Mouse (Mus musculus) brown adipose tissue, adult 24 weeks (tissue): Measurements from ENCODE around the gene Sh3d21. TPM values are rescaled to one million over a fixed set of nuclear protein-coding genes. Genes with fewer than 3 reads are reported as not detected.

Experiments used
- H3K27ac ChIP-seq: fragments of 200-500 bp; replicated peaks from 2 replicates; pipeline ENCODE4 v1.5.1; 2012; ENCODE audit warnings: low read depth, mild to moderate bottlenecking, low read length
- H3K4me1 ChIP-seq: fragments of 200-500 bp; 2 replicates; pipeline ENCODE4 v1.6.1; 2012; ENCODE audit warnings: low read length, mixed read lengths; ENCODE audit not compliant: control insufficient read depth, insufficient read depth, insufficient read length
- H3K4me3 ChIP-seq: fragments of 200-500 bp; 2 replicates; pipeline ENCODE4 v1.5.1; 2012; ENCODE audit warnings: low read depth, mild to moderate bottlenecking, low read length, moderate library complexity; ENCODE audit not compliant: insufficient read depth
- polyA plus RNA-seq: library from polyadenylated mRNA; stranded (reverse); fragments of >200 nt; gene quantifications from 2 replicates; pipeline ENCODE4 v1.2.4, GENCODE M21; 2012; ENCODE audit not compliant: missing spikeins, insufficient read depth, insufficient read length

The Sh3d21 gene
- polyA plus RNA-seq, 1 experiment, result 2.1 TPM

DNA sequence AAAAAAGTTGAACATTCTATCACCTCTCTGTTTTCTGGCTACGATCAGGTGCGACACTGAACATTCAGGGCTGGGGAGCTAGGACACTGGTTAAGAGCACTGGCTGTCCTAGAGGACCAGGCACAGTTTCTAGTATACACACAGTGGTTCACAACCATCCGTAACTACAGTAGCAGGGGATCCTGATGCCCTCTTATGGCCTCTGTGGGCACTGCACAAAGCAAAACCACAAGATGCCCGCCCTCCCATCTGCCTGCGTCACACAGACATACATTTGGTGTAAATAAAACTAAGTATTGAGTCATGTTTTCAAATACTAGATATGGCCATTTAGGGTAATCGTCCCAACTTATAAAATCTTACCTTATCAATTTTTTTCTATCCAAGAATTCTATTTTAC is 5.7 kb downstream of the Sh3d21 start:
- no peak overlapping the region for H3K4me3 ChIP-seq
- peaks cover 9% of the 10 kb centered on the region for H3K4me1 ChIP-seq
- no peak overlapping the region for H3K27ac ChIP-seq

GRCm38 (mm10) chr4:126156617-126157016 is 6.7 kb downstream of the Sh3d21 start:
- H3K4me1 ChIP-seq, result peaks cover 7% of the 10 kb centered on the region
- H3K27ac ChIP-seq, result no peak overlapping the region
- H3K4me3 ChIP-seq, result no peak overlapping the region

DNA sequence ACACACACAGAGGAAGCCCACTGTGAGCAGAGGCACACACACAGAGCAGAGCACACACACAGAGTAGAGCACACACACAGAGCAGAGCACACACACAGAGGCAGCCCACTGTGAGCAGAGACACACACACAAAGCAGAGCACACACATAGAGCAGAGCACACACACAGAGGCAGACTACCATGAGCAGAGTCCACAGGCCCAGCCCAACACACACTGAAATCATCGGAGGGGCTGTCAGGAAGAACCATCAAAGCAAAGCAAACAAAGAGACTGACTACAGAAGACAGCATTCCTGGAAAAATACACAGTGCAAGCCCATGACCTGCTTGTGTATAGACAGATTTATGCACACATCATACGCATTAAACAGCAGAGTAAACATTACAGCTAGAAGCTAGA is 7.4 kb downstream of the Sh3d21 start:
- Histone ChIP-seq H3K27ac (no peak overlapping the region; the same call in 1 of the 2 replicates), H3K4me1 (peaks cover 7% of the 10 kb centered on the region), H3K4me3 (no peak overlapping the region)

- peaks cover 7% of the 10 kb centered on the region for H3K4me1 ChIP-seq
- H3K27ac ChIP-seq, result peak overlapping the region; percentile 39; the same call in 1 of the 2 replicates
- H3K4me3 ChIP-seq, result no peak overlapping the region
These were observed 8.1 kb downstream of the Sh3d21 start for GRCm38 (mm10) chr4:126155183-126155582.

DNA sequence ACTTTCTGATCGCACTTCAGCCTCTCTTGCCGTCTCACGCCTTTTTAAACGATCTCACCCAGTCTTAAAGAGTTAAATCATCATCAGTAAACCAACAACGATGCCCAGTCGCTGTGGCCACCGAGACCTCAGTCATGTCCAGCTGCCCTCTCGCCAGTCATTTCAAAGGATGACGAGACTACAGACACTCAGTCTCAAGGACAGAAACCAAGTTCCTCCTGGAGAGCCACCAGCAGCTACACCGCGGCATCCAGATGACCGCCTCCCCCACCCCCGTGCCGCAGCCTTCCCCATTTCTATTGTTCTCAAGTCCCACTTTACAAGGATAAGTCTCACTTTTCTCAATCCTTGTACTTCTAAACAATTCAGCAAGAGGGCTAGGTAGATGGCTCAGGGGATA is 10.4 kb downstream of the Sh3d21 start:
- H3K4me3 ChIP-seq, result no peak overlapping the region
- peaks cover 17% of the 10 kb centered on the region for H3K4me1 ChIP-seq
- H3K27ac ChIP-seq, result no peak overlapping the region

- H3K4me3 ChIP-seq, result no peak overlapping the region
- no peak overlapping the region for H3K27ac ChIP-seq
- peaks cover 19% of the 10 kb centered on the region for H3K4me1 ChIP-seq
These were observed 11.4 kb downstream of the Sh3d21 start for GRCm38 (mm10) chr4:126151701-126152440.

DNA sequence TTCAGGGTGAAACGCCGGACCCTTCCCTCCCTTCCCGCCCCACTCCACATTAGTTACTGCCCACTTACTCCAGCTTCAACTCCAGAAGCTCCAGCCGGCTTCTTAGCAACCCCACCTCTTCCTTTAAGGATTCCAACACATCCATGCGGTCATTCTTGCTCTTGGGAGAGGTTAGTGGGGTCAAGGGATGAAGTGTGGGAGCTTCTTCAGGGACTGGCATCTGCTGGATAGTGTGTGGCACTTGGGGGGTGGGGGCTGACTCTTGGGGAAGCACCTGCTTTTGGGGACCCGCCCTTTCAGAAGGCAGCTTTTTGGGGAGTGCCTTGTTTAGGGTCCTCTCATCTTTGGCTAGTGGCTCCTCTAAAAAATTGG is 12.4 kb downstream of the Sh3d21 start:
- Histone ChIP-seq H3K27ac (peak overlapping the region; percentile 53), H3K4me3 (no peak overlapping the region), H3K4me1 (peaks cover 19% of the 10 kb centered on the region)

DNA sequence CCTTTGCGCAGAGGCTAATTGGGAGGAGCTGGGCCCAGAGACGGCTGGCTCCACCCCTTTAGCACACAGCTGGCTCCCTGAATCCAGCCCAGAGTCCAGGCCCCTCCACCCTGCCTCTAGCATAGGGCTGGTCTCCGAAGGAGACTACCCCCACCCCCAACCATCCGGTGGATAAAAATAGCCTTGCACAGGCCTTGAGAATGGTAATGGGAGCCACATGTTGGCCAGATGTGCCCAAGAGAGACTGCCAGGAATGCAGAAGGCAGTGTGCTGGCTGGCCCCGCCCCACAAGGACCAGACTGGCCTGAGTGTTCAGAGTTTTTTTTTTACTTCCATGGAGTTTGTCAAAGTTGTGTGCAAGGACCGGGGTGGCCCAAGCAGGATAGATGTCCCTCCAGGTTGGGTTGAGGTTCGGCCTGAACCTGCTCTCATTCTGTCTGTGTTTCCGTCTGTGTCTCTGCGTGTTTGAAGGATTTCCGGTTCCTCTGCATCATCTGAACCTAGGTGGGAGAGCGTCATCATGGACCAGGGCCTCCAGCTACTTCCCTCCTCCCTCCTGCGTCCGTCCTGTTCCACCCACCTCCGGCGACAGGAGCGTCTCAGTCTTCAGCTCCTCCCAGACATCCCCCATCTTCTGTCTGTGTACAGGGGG is 12.9 kb downstream of the Sh3d21 start:
- Histone ChIP-seq H3K4me1 (peaks cover 15% of the 10 kb centered on the region), H3K27ac (peak overlapping the region; percentile 53), H3K4me3 (peak overlapping the region; percentile 11; the same call in 1 of the 2 replicates)

GRCm38 (mm10) chr4:126149798-126150197 is 13.5 kb downstream of the Sh3d21 start:
- Histone ChIP-seq H3K27ac (no peak overlapping the region; the same call in 1 of the 2 replicates), H3K4me3 (peak overlapping the region; percentile 76), H3K4me1 (peaks cover 13% of the 10 kb centered on the region)

GRCm38 (mm10) chr4:126149041-126149676 is 14.1 kb downstream of the Sh3d21 start:
- Histone ChIP-seq H3K4me1 (peaks cover 13% of the 10 kb centered on the region), H3K4me3 (peak overlapping the region; percentile 76), H3K27ac (peak overlapping the region; percentile 83)

GRCm38 (mm10) chr4:126148161-126148961 is 14.9 kb downstream of the Sh3d21 start:
- Histone ChIP-seq H3K4me1 (peaks cover 13% of the 10 kb centered on the region), H3K4me3 (peak overlapping the region; percentile 76)

DNA sequence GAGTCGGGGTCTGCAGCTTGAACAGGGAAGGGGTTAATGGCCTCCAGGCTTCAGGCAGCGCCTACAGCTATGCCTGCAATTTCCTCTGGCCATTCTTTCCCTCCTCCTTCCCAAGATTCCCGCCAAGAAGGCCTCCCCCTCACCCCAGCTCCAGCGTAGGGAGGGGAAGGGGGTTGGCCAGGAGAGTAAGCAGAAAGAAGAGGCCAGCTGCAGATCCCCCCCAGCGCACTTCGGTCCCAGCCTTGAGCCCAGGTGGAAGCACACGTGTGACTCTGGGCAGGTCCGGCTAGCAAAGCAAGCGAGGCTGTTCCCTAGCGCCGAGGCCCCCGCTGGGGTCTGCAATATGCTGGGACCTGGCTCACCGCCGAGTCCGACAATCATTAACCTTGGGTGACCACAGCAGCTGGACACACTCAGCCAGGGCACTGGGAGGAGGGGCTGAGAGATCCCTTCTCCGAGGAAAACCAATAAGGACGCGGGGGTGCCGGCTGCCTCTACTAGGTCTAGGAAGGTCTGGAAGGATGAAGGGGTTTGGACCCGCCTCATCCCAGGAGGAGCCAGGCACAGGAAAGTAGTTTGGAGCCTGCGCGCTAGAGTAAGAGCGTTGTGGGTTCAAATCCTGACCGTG is 15.6 kb downstream of the Sh3d21 start, which contains the start of gene Eva1b:
Gene Eva1b, plus strand, starts transcription at position 212 of the 628 bp plus-strand sequence.
- H3K27ac ChIP-seq, result peak within 1 kb of the TSS; percentile 83
- H3K4me3 ChIP-seq, result peak within 1 kb of the TSS; percentile 76
- H3K4me1 ChIP-seq, result peaks cover 13% of the 10 kb centered on the region

More at GRCm38 (mm10) chr4:126148161-126148961, 14.9 kb downstream of the Sh3d21 start:
- peak overlapping the region; percentile 83 for H3K27ac ChIP-seq

DNA sequence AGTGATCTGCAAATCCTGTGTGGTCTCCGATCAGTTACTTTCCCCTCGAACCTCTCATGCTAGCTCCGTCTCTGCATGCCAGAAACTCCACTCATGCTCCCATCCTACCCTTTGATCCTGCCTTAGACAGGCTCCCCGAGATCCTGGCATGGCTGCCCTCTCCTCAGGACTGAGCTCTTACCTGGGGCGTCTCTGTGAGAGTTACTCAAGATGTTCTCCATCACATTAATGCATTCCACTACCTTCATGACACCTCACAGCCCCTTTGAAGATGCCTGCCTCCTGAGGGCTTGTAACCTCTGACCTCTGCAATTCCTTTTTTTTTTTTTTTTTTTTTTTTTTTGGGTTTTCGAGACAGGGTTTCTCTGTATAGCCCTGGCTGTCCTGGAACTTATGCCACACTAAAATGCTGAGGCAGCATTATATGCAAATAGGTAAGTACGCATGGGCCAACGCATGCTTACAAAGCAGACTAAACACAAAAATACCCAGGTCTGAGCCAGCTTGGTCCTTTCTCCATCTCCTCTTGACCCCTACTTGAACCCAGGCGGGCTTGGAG is 16.2 kb downstream of the Sh3d21 start:
- H3K4me3 ChIP-seq, result no peak overlapping the region
- H3K4me1 ChIP-seq, result peaks cover 13% of the 10 kb centered on the region
- no peak overlapping the region for H3K27ac ChIP-seq

- no peak overlapping the region for H3K27ac ChIP-seq
These were observed 17.9 kb downstream of the Sh3d21 start for GRCm38 (mm10) chr4:126145396-126145795.

More at GRCm38 (mm10) chr4:126145396-126145795, 17.9 kb downstream of the Sh3d21 start:
- peaks cover 13% of the 10 kb centered on the region for H3K4me1 ChIP-seq
- H3K4me3 ChIP-seq, result no peak overlapping the region
